Mouse (Mus musculus): ENCODE measurements at regions not wholly inside any gene's neighbourhood (a gene's known extent, or its start where the extent isn't known, plus 50 kb on each side); places are given as distances from the start of the nearest gene placed in this dataset.

DNA sequence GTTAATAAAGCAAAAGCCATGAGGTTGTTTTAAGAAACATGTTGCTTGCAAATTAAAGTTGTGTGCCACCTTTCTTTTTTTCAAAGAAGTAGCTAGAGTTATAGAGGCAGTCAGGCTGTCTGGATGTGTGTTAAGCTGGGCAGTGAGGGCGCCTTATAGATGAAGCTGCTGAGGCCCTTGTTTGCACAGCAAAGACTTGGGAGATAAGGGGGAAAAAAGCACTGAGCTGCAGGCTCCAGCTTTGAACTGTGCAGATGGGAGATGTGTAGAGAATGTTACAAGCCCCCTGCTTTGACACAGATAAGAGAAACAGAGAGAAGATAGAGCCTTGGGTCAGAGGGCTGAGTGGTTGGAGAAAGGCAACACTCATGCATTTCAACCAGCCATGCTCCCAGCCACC, 445.7 kb downstream of the Lmo4 start:
- TF ChIP-seq POLR2A (IDR thresholded peaks at IDR 0.05; ENCODE audit: borderline replicate concordance, extremely low read depth, low read depth, low read length) (no peak), CTCF (IDR thresholded peaks at IDR 0.05; ENCODE audit: insufficient read depth, low read length) (no peak)
